Mouse (Mus musculus) skeletal muscle tissue, postnatal 0 days (tissue): ENCODE data around the gene Prnp. TPM values are rescaled to one million over a fixed set of nuclear protein-coding genes. Genes with fewer than 3 reads are reported as not detected.

Experiments
- polyA plus RNA-seq: library from polyadenylated mRNA; unstranded; fragments of >200 nt; fragmentation: Nextera tagmentation; extraction: Ambion mirVana; gene quantifications from 2 replicates; pipeline ENCODE4 v1.2.1, GENCODE M21; 2015

Gene Prnp
- polyA plus RNA-seq = 70.9 and 92.3 TPM in 2 replicates

DNA sequence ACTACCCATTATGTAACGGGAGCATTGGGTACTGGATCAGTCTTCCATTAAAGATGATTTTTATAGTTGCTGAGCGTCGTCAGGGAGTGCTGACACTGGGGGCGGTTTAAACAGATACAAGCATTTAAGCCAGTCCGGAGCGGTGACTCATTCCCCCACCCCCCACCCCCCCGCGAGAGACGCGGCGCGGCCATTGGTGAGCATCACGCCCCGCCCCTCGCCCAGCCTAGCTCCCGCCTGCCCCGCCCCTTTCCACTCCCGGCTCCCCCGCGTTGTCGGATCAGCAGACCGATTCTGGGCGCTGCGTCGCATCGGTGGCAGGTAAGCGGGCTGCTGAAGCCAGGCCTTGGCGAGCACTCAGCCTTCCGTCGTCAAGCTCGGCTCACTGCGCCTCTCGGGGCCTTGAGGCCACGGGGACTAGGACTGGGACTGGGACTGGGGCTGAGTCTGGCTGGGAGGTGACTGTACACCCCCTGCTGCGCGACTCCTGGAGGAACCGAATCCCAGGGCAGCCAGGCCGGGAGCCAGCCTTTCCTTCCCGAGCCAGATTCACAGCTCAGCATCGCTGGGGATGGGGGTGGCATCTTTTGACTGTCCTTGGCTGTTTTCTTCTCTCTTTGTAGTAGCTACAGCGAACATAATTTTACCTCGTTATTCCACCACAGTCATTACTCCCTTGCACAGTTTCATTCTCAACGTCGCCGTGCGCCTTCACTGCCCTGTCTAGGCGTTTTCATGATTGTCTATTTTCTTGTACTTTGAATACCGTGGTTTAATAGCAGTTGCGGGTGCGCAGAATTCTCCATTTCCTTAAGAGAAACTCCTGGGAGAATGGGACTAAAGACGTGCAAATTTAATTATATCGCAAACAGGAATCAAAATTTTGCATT is at the start of gene Prnp, which contains the start of gene Prn:
Gene Prnp (plus strand): TSS at position 246 of the 890 bp plus-strand sequence.
Gene Prn (plus strand): TSS at position 275 of the 890 bp plus-strand sequence.

GRCm38 (mm10) chr2:131950598-131951095 is 40.9 kb downstream of the Prnp start, which contains the start of gene Prnd:
Gene Prnd, plus strand, starts transcription at chr2:131950861.

Other genes starting within 250 kb of the Prnp start
- gene Erv3, start 50.2 kb upstream of the Prnp start, polyA plus RNA-seq = not detected in 2 replicates
- not detected in 2 replicates for gene Prn, start within 50 bp of the Prnp start, polyA plus RNA-seq
- 41.6 and 60.8 TPM in 2 replicates for gene Prnd, start 40.9 kb downstream of the Prnp start, polyA plus RNA-seq
- gene Rassf2, start 120.3 kb downstream of the Prnp start, polyA plus RNA-seq = 7.2 and 7.8 TPM in 2 replicates
- 5.5 TPM in 2 replicates for gene Slc23a2, start 235.2 kb downstream of the Prnp start, polyA plus RNA-seq